Mouse (Mus musculus) intestine, postnatal 0 days (tissue): ENCODE results near the gene Ilf3. TPM values are rescaled to one million over a fixed set of nuclear protein-coding genes. Genes with fewer than 3 reads are reported as not detected.
"Not testable (repeated sequence)": the region's sequence is repeated elsewhere in the genome, so short reads cannot be mapped to it uniquely, and the experiment has no call there.

Experiments used
- ATAC-seq: fragments of 200-750 bp; cut with Nextera tagmentation; 2 replicates; pipeline ENCODE4 v1.8.0; 2017; ENCODE audit warnings: mild to moderate bottlenecking, moderate TSS enrichment, moderate library complexity
- H3K27ac ChIP-seq: fragments of 300-500 bp; sonication (generic); 2 replicates; pipeline ENCODE4 v1.5.1; 2014; ENCODE audit warnings: mild to moderate bottlenecking, low read depth, low read length, moderate library complexity
- H3K27me3 ChIP-seq: fragments of 300-500 bp; sonication (generic); replicated peaks from 2 replicates; pipeline ENCODE4 v1.6.1; 2014; ENCODE audit warnings: low read length, mixed read lengths; ENCODE audit not compliant: control insufficient read depth, insufficient read depth
- H3K36me3 ChIP-seq: fragments of 300-500 bp; sonication (generic); 2 replicates; pipeline ENCODE4 v1.6.1; 2014; ENCODE audit warnings: mild to moderate bottlenecking, moderate library complexity; ENCODE audit not compliant: control insufficient read depth, insufficient read depth
- H3K4me1 ChIP-seq: fragments of 300-500 bp; sonication (generic); replicated peaks from 2 replicates; pipeline ENCODE4 v1.6.1; 2014; ENCODE audit warnings: antibody characterized with exemption, low read length, mixed read lengths; ENCODE audit not compliant: control insufficient read depth, insufficient read depth
- H3K4me2 ChIP-seq: fragments of 300-500 bp; sonication (generic); replicated peaks from 2 replicates; pipeline ENCODE4 v1.6.1; 2014; ENCODE audit warnings: low read depth, mild to moderate bottlenecking, moderate library complexity
- H3K4me3 ChIP-seq: fragments of 300-500 bp; sonication (generic); 2 replicates; pipeline ENCODE4 v1.5.1; 2014; ENCODE audit warnings: low read depth, low read length
- H3K9ac ChIP-seq: fragments of 300-500 bp; sonication (generic); 2 replicates; pipeline ENCODE4 v1.6.1; 2014; ENCODE audit warnings: mild to moderate bottlenecking, low read depth, low read length
- H3K9me3 ChIP-seq: fragments of 300-500 bp; sonication (generic); 2 replicates; pipeline ENCODE4 v1.6.1; 2016; ENCODE audit warnings: mixed run types; ENCODE audit not compliant: control insufficient read depth
- CTCF ChIP-seq: sonication (generic); IDR thresholded peaks from 2 replicates; pipeline ENCODE4 v1.5.1; 2016; ENCODE audit warnings: low read depth, mild to moderate bottlenecking, control low read depth, antibody characterized with exemption, moderate library complexity
- WGBS: fragments of 180-500 bp; shearing (Covaris S2); extraction: QIAGEN DNeasy Blood & Tissue Kit; methylation state at CpG from one replicate; pipeline ENCODE4 v1.1.7; 2014; 5-methylcytosine and 5-hydroxymethylcytosine counted together
- polyA plus RNA-seq: library from polyadenylated mRNA; unstranded; fragments of >200 nt; fragmentation: Nextera tagmentation; extraction: Ambion mirVana; gene quantifications from 2 replicates; pipeline ENCODE4 v1.2.1, GENCODE M21; 2015

Ilf3 gene
- polyA plus RNA-seq, 1 experiment from 2014 or later: 41.0 TPM

- Histone ChIP-seq H3K4me2 (peak overlapping the region; percentile 75), H3K9ac (no peak overlapping the region), H3K27me3 (no peaks in the 10 kb centered on the region), H3K27ac (no peak overlapping the region), H3K9me3 (no peaks in the 10 kb centered on the region), H3K36me3 (no peaks in the 10 kb centered on the region), H3K4me1 (no peaks in the 10 kb centered on the region), H3K4me3 (no peak overlapping the region)
- no peak for TF ChIP-seq CTCF
- WGBS: 81% methylated on average over 19 of the region's 19 CpGs
- ATAC-seq: no peak
These were observed 45.3 kb upstream of the Ilf3 start for GRCm38 (mm10) chr9:21322211-21322916.

- H3K4me1 ChIP-seq, ATAC-seq, H3K36me3 ChIP-seq, H3K9ac ChIP-seq, H3K27me3 ChIP-seq, H3K9me3 ChIP-seq, H3K4me2 ChIP-seq, H3K4me3 ChIP-seq, H3K27ac ChIP-seq: not testable (repeated sequence)
- WGBS: 80% methylated on average over 8 of the region's 8 CpGs
These were observed 44.8 kb upstream of the Ilf3 start for GRCm38 (mm10) chr9:21322917-21323297.

GRCm38 (mm10) chr9:21324269-21324668, 43.4 kb upstream of the Ilf3 start:
- Histone ChIP-seq H3K4me1 (no peaks in the 10 kb centered on the region), H3K27ac (no peak overlapping the region), H3K9ac (no peak overlapping the region), H3K4me2 (no peak overlapping the region), H3K9me3 (no peaks in the 10 kb centered on the region), H3K4me3 (no peak overlapping the region), H3K36me3 (no peaks in the 10 kb centered on the region), H3K27me3 (no peaks in the 10 kb centered on the region)
- TF ChIP-seq CTCF: no peak
- 85% methylated on average over 11 of the region's 11 CpGs for WGBS
- ATAC-seq: no peak

GRCm38 (mm10) chr9:21327569-21327968, 40.1 kb upstream of the Ilf3 start:
- H3K9me3 ChIP-seq: no peaks in the 10 kb centered on the region

GRCm38 (mm10) chr9:21328041-21328440, 39.6 kb upstream of the Ilf3 start:
- ATAC-seq: no peak
- Histone ChIP-seq H3K36me3 (no peaks in the 10 kb centered on the region), H3K4me3 (no peak overlapping the region), H3K4me1 (no peaks in the 10 kb centered on the region), H3K27me3 (no peaks in the 10 kb centered on the region), H3K9ac (no peak overlapping the region), H3K4me2 (no peak overlapping the region), H3K27ac (no peak overlapping the region), H3K9me3 (no peaks in the 10 kb centered on the region)
- 68% methylated on average over 3 of the region's 3 CpGs for WGBS
- TF ChIP-seq CTCF: no peak

More at GRCm38 (mm10) chr9:21327569-21327968, 40.1 kb upstream of the Ilf3 start:
- Histone ChIP-seq H3K27ac (no peak overlapping the region), H3K4me3 (no peak overlapping the region), H3K36me3 (no peaks in the 10 kb centered on the region), H3K27me3 (no peaks in the 10 kb centered on the region), H3K9ac (no peak overlapping the region), H3K4me1 (no peaks in the 10 kb centered on the region), H3K4me2 (no peak overlapping the region)
- WGBS: 55% methylated on average over 3 of the region's 3 CpGs
- no peak for TF ChIP-seq CTCF
- no peak for ATAC-seq

GRCm38 (mm10) chr9:21329041-21329440, 38.6 kb upstream of the Ilf3 start:
- Histone ChIP-seq H3K36me3 (no peaks in the 10 kb centered on the region), H3K27ac (no peak overlapping the region), H3K4me3 (no peak overlapping the region), H3K4me2 (no peak overlapping the region), H3K9ac (no peak overlapping the region), H3K27me3 (no peaks in the 10 kb centered on the region), H3K9me3 (no peaks in the 10 kb centered on the region), H3K4me1 (no peaks in the 10 kb centered on the region)
- no peak for TF ChIP-seq CTCF
- ATAC-seq: no peak
- WGBS: 61% methylated on average over 3 of the region's 5 CpGs
